Mouse (Mus musculus) right cerebral cortex, adult 2 months (tissue): Measurements from ENCODE around the gene Vsig2.

Source experiments
- DNase-seq, 2 experiments: peaks; one replicate each; pipeline ENCODE4 v3.0.0; 2021 to 2022; ENCODE audit warnings: low spot score in 2 of 2

The Vsig2 gene

GRCm38 (mm10) chr9:37560617-37561016, 21.6 kb downstream of the Vsig2 start:
- no peak for DNase-seq

- no peak for DNase-seq
These were observed 24.8 kb downstream of the Vsig2 start for GRCm38 (mm10) chr9:37563805-37564204.

- DNase-seq, result no peak
These were observed 28.0 kb downstream of the Vsig2 start for GRCm38 (mm10) chr9:37567019-37567418.

- DNase-seq, result peak in 1 of 2 experiments; percentile 17
These were observed 28.4 kb downstream of the Vsig2 start for GRCm38 (mm10) chr9:37567454-37567853.

- DNase-seq, result peak; percentile 66 to 73
These were observed 29.0 kb downstream of the Vsig2 start for GRCm38 (mm10) chr9:37567892-37568604.

- no peak for DNase-seq
These were observed 29.7 kb downstream of the Vsig2 start for GRCm38 (mm10) chr9:37568605-37569214.

- no peak for DNase-seq
These were observed 30.3 kb downstream of the Vsig2 start for GRCm38 (mm10) chr9:37569231-37569835.

GRCm38 (mm10) chr9:37572204-37572876, 33.3 kb downstream of the Vsig2 start:
- no peak for DNase-seq

- peak; percentile 62 to 70 for DNase-seq
These were observed 37.4 kb downstream of the Vsig2 start for GRCm38 (mm10) chr9:37576436-37576930.

GRCm38 (mm10) chr9:37583594-37583993, 44.5 kb downstream of the Vsig2 start:
- DNase-seq, result no peak

- no peak for DNase-seq
These were observed 47.7 kb downstream of the Vsig2 start for GRCm38 (mm10) chr9:37586718-37587117.

- no peak for DNase-seq
These were observed 51.3 kb downstream of the Vsig2 start for GRCm38 (mm10) chr9:37590381-37590780.

GRCm38 (mm10) chr9:37592025-37592424, 53.0 kb downstream of the Vsig2 start:
- DNase-seq, result no peak

- DNase-seq, result no peak
These were observed 53.6 kb downstream of the Vsig2 start for GRCm38 (mm10) chr9:37592633-37593032.

- DNase-seq, result no peak
These were observed 54.6 kb downstream of the Vsig2 start for GRCm38 (mm10) chr9:37593690-37594089.
